Mouse (Mus musculus) brain, embryonic 14.5 days (tissue): Measurements from ENCODE around the gene Asah2.

Source experiments
- CTCF ChIP-seq: fragments of 200-500 bp; IDR thresholded peaks from 2 replicates; pipeline ENCODE4 v1.5.1; 2012; ENCODE audit warnings: inconsistent platforms, mild to moderate bottlenecking, moderate library complexity, borderline replicate concordance; ENCODE audit not compliant: insufficient read depth, insufficient read length; ENCODE audit errors: extremely low read depth
- POLR2A ChIP-seq: fragments of 200-500 bp; IDR thresholded peaks from 2 replicates; pipeline ENCODE4 v1.6.1; 2012; ENCODE audit warnings: mild to moderate bottlenecking, inconsistent platforms, borderline replicate concordance; ENCODE audit not compliant: poor library complexity, insufficient read depth, insufficient read length, severe bottlenecking; ENCODE audit errors: extremely low read depth

DNA sequence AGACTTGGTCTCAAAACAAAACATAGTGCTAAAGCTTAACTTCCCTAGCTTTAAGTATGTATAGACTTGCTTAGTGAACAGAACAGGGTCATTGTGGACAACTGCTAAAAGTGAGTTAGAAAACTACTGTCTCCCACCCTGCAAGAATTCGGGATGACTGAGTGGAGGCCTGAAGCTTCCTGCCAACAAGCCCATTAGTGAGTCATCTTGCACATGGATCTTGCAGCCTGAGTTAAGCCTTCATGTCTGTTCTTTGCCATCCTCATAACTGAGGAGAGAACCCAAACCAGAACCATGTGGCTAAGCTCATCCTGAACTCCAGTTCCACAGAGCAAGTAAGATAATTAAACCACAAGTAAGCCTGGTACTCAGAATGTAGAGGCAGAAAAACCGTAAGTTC, 56.8 kb downstream of the Asah2 start:
- TF ChIP-seq POLR2A (no peak), CTCF (no peak)
